Mouse (Mus musculus) embryonic facial prominence, embryonic 11.5 days (tissue): Measurements from ENCODE around the gene Nup153. TPM values are rescaled to one million over a fixed set of nuclear protein-coding genes. Genes with fewer than 3 reads are reported as not detected.
A peak's percentile ranks its signal among the peaks of the same experiment; 100 is the strongest.

ENCODE experiments used
- ATAC-seq: fragments of 200-750 bp; cut with Nextera tagmentation; replicated peaks from 2 replicates; pipeline ENCODE4 v1.8.0; 2017; ENCODE audit warnings: low read depth; ENCODE audit not compliant: insufficient number of reproducible peaks, low FRiP score, low TSS enrichment
- DNase-seq: peaks from one replicate; pipeline ENCODE4 v3.0.0-alpha.2; 2015; ENCODE audit warnings: low spot score
- H3K27ac ChIP-seq: fragments of 300-500 bp; sonication (generic); replicated peaks from 2 replicates; pipeline ENCODE4 v1.5.1; 2014; ENCODE audit warnings: mild to moderate bottlenecking, low read depth, low read length, control low read depth
- H3K27me3 ChIP-seq: fragments of 300-500 bp; sonication (generic); 2 replicates; pipeline ENCODE4 v1.6.1; 2014; ENCODE audit warnings: mild to moderate bottlenecking, low read length, moderate library complexity, mixed read lengths; ENCODE audit not compliant: control insufficient read depth, insufficient read depth
- H3K36me3 ChIP-seq: fragments of 300-500 bp; sonication (generic); replicated peaks from 2 replicates; pipeline ENCODE4 v1.6.1; 2014; ENCODE audit warnings: low read depth, mild to moderate bottlenecking, low read length, moderate library complexity, mixed read lengths; ENCODE audit not compliant: control insufficient read depth, insufficient read depth
- H3K4me1 ChIP-seq: fragments of 300-500 bp; sonication (generic); 2 replicates; pipeline ENCODE4 v1.6.1; 2014; ENCODE audit warnings: low read length, mixed read lengths; ENCODE audit not compliant: control insufficient read depth, insufficient read depth
- H3K4me2 ChIP-seq: fragments of 300-500 bp; sonication (generic); 2 replicates; pipeline ENCODE4 v1.6.1; 2014; ENCODE audit warnings: low read depth, mild to moderate bottlenecking, control low read depth, low read length, moderate library complexity
- H3K4me3 ChIP-seq: fragments of 300-500 bp; sonication (generic); 2 replicates; pipeline ENCODE4 v1.5.1; 2014; ENCODE audit warnings: low read depth, low read length, control low read depth
- H3K9ac ChIP-seq: fragments of 300-500 bp; sonication (generic); replicated peaks from 2 replicates; pipeline ENCODE4 v1.6.1; 2014; ENCODE audit warnings: mild to moderate bottlenecking, control low read depth, low read length
- H3K9me3 ChIP-seq: fragments of 300-500 bp; sonication (generic); replicated peaks from 2 replicates; pipeline ENCODE4 v1.6.1; 2016; ENCODE audit warnings: mild to moderate bottlenecking, low read length, inconsistent platforms, mixed read lengths; ENCODE audit not compliant: control insufficient read depth
- WGBS: fragments of 180-500 bp; shearing (Covaris S2); extraction: QIAGEN DNeasy Blood & Tissue Kit; methylation state at CpG from one replicate; pipeline ENCODE4 v1.1.7; 2014; 5-methylcytosine and 5-hydroxymethylcytosine counted together
- polyA plus RNA-seq: library from polyadenylated mRNA; unstranded; fragments of >200 nt; fragmentation: Nextera tagmentation; extraction: Ambion mirVana; gene quantifications from 2 replicates; pipeline ENCODE4 v1.2.1, GENCODE M21; 2014

Gene Nup153
- polyA plus RNA-seq, 1 experiment from 2014 or later: 52.3 TPM

- H3K27me3 ChIP-seq: no peaks in the 10 kb centered on the region
- no peak overlapping the region; the same call in 1 of the 2 replicates for H3K9ac ChIP-seq
- H3K36me3 ChIP-seq: no peaks in the 10 kb centered on the region
- H3K4me2 ChIP-seq: peak overlapping the region; percentile 32
- H3K9me3 ChIP-seq: no peaks in the 10 kb centered on the region
- peak; percentile 81 for DNase-seq
- WGBS: 30% methylated on average over 18 of the region's 18 CpGs
- no peak overlapping the region for H3K27ac ChIP-seq
- H3K4me3 ChIP-seq: no peak overlapping the region
- ATAC-seq: peak; percentile 56
- H3K4me1 ChIP-seq: no peaks in the 10 kb centered on the region
Measured at GRCm38 (mm10) chr13:46633320-46634132, 94.2 kb downstream of the Nup153 start.

GRCm38 (mm10) chr13:46632796-46633195 is 94.9 kb downstream of the Nup153 start:
- Histone ChIP-seq H3K36me3 (no peaks in the 10 kb centered on the region), H3K9ac (no peak overlapping the region), H3K4me1 (no peaks in the 10 kb centered on the region), H3K27me3 (no peaks in the 10 kb centered on the region), H3K4me3 (no peak overlapping the region), H3K9me3 (no peaks in the 10 kb centered on the region), H3K4me2 (no peak overlapping the region), H3K27ac (no peak overlapping the region)
- 47% methylated on average over 4 of the region's 4 CpGs for WGBS
- no peak for ATAC-seq
- DNase-seq: no peak

Other genes starting within 250 kb of the Nup153 start
- 7.9 and 8.8 TPM in 2 replicates for gene Cap2, start 226.1 kb downstream of the Nup153 start, polyA plus RNA-seq
- gene Fam8a1, start 58.4 kb downstream of the Nup153 start, polyA plus RNA-seq: 9.6 and 10.1 TPM in 2 replicates
- gene Kif13a, start 201.9 kb upstream of the Nup153 start, polyA plus RNA-seq: 17.3 and 19.1 TPM in 2 replicates